Mouse (Mus musculus) testis, adult 2 months (tissue): Measurements from ENCODE around the gene Mtmr2. TPM values are rescaled to one million over a fixed set of nuclear protein-coding genes. Genes with fewer than 3 reads are reported as not detected.
A peak's percentile ranks its signal among the peaks of the same experiment; 100 is the strongest.

Source experiments
- H3K27ac ChIP-seq: fragments of 200-500 bp; 2 replicates; pipeline ENCODE4 v1.5.1; 2012; ENCODE audit warnings: low read depth, low read length; ENCODE audit not compliant: control insufficient read depth, insufficient read depth
- H3K27me3 ChIP-seq: fragments of 200-500 bp; 2 replicates; pipeline ENCODE4 v1.6.1; 2012; ENCODE audit warnings: mild to moderate bottlenecking, low read length, moderate library complexity; ENCODE audit not compliant: control insufficient read depth, insufficient read depth
- H3K36me3 ChIP-seq: fragments of 200-500 bp; 2 replicates; pipeline ENCODE4 v1.6.1; 2012; ENCODE audit warnings: mild to moderate bottlenecking, low read length; ENCODE audit not compliant: control insufficient read depth, insufficient read depth
- H3K4me1 ChIP-seq: fragments of 200-500 bp; 2 replicates; pipeline ENCODE4 v1.6.1; 2012; ENCODE audit warnings: low read length; ENCODE audit not compliant: control insufficient read depth, insufficient read depth
- H3K4me3 ChIP-seq: fragments of 200-500 bp; 2 replicates; pipeline ENCODE4 v1.5.1; 2012; ENCODE audit warnings: low read depth, mild to moderate bottlenecking, low read length, moderate library complexity, mixed read lengths; ENCODE audit not compliant: control insufficient read depth
- CTCF ChIP-seq: fragments of 200-500 bp; IDR thresholded peaks from 2 replicates; pipeline ENCODE4 v1.5.1; 2012; ENCODE audit warnings: low read depth, mild to moderate bottlenecking, inconsistent platforms, low read length, moderate library complexity; ENCODE audit not compliant: control insufficient read depth, insufficient read depth, insufficient replicate concordance
- POLR2A ChIP-seq: fragments of 200-500 bp; IDR thresholded peaks from 2 replicates; pipeline ENCODE4 v1.6.1; 2012; ENCODE audit warnings: low read depth, mild to moderate bottlenecking, inconsistent platforms, low read length, moderate library complexity; ENCODE audit not compliant: control insufficient read depth
- polyA plus RNA-seq: library from polyadenylated mRNA; depleted of rRNA; stranded (reverse); fragments of >200 nt; gene quantifications from 2 replicates; pipeline ENCODE4 v1.2.3, GENCODE M21; 2012; rRNA removed

Mtmr2 gene
- polyA plus RNA-seq, 1 experiment = 22.1 TPM

DNA sequence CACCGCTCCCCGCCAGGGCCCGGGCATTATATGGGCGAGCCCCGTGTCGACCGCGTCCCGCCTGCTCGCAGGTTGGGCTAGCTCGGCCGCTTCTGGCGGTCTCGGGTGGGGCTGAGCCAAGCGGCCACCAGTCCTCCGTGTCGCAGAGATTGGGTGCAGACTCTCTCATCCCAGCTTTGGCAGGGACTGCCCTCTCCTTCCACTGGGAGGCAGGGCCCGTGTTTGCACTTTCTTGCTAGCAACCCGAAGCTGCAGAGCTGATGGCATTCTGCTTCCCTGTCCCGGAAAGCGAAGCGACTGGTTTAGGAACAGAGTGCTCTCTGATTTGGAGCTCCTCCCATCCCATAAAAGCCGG, 79.9 kb downstream of the Mtmr2 start:
- no peak; the same call in 1 of the 2 replicates for TF ChIP-seq POLR2A
- H3K4me1 ChIP-seq = no peaks in the 10 kb centered on the region
- H3K27me3 ChIP-seq = no peaks in the 10 kb centered on the region
- peaks cover 2% of the 10 kb centered on the region for H3K36me3 ChIP-seq
- H3K4me3 ChIP-seq = peak overlapping the region; percentile 98
- H3K27ac ChIP-seq = peak overlapping the region; percentile 96

DNA sequence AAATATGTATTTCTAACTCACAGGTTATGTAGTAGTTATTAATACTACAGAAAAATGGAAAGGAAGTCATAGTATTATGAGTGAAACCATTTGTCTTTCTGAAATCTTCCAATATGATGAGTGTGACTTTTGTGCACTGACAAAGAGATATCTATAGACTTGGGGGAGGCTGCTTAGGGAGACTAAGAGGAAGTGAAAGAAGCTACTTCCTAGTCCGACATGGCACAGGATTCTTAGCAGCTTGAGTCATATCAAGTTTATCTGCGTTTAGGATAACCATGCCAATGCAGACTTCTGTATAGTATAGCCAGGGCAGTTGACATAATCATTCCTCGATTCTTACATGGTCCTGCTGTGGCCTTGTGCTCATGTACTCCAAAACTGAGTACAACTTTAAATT, 87.0 kb downstream of the Mtmr2 start:
- H3K4me1 ChIP-seq = no peaks in the 10 kb centered on the region
- H3K27ac ChIP-seq = no peak overlapping the region
- H3K36me3 ChIP-seq = peaks cover 3% of the 10 kb centered on the region
- no peaks in the 10 kb centered on the region for H3K27me3 ChIP-seq
- no peak overlapping the region for H3K4me3 ChIP-seq
- TF ChIP-seq CTCF = no peak
- TF ChIP-seq POLR2A = no peak

DNA sequence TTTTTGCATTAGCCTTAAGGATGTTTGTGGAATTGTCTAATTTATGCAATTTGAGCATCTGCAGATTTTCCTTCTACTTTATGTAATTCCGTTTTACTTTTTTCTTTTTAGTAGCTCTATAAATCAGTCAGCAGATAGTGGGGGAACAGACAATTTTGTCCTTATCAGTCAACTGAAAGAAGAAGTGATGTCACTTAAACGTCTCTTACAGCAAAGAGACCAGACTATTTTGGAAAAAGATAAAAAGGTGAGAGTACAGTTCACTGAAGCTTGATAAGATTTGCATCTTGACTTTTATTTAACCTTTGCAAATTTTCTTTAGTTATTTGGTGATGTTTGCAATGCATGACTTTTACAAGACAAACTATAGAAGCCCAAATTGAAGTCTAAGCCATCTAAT, 88.5 kb downstream of the Mtmr2 start:
- no peaks in the 10 kb centered on the region for H3K4me1 ChIP-seq
- TF ChIP-seq POLR2A = no peak
- no peak for TF ChIP-seq CTCF
- H3K36me3 ChIP-seq = peaks cover 3% of the 10 kb centered on the region
- H3K27me3 ChIP-seq = no peaks in the 10 kb centered on the region
- H3K27ac ChIP-seq = no peak overlapping the region
- no peak overlapping the region for H3K4me3 ChIP-seq

DNA sequence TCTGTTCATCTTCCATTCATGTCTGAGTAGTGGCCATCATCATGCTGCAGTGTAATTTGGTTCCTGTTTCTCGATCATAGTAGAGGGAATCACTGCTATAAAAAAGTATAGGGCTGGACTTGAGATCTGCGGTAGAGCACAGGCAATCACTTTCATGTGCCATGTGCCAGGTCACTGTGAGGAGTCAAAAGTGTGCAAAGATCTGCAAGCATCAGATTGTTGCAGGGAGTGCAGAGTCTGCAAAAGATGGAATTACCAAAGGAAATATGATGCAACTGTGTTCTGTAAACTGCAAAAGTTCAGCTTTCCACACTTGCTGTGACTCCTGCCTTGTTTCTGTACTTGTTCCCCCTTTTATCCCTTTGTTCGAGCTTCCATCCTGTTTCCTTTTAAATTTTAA, 99.4 kb downstream of the Mtmr2 start:
- no peak overlapping the region for H3K27ac ChIP-seq
- no peaks in the 10 kb centered on the region for H3K27me3 ChIP-seq
- H3K4me1 ChIP-seq = no peaks in the 10 kb centered on the region
- H3K36me3 ChIP-seq = no peaks in the 10 kb centered on the region
- H3K4me3 ChIP-seq = no peak overlapping the region
- TF ChIP-seq POLR2A (no peak), CTCF (no peak)

DNA sequence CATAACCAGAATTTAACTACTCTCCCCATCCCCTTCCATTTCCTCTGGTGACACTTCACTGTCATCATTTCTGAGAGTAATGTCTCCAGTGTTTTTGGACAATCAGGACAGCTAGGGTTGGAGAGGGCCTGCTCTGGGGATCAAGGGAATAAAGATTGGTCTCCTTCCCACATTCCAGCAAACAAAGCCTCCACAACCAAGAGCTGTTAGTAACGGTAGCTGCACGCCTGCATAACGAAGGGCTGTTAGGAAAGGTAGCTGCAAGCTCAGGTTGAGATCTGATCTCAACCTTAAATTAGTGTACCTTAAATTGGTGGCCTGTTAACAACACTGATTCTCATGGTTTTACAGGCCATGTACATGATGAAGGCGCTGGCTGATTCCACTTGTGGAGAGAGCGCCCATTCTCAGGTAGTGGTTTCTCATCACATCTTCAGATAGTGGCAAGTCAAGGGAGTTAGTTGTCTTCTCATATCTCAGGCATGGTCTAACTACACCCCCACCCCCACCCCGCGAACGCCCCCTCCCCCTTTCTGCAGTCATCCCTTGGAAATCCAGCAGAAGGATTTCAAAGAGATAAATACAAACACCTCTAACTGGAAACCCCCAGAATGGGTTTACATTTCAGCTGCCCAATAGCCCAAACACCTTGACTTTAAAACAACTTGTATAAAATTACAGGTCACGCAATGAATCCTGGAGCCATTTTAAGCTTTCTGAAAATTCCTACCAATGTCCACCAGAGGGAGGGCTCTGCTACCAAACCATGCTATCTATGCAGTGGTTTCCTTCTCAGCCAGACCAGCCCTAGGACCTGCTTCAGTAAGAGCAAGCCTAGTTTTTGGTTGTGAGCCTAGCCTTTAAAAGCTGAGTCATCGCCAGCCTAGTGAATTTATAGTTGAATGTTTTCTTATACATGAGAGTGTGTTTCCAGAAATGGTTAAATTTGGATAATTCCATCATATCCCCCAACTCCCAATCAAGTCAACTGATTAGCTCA, 100.6 kb downstream of the Mtmr2 start:
- Histone ChIP-seq H3K4me1 (no peaks in the 10 kb centered on the region), H3K27me3 (no peaks in the 10 kb centered on the region), H3K4me3 (no peak overlapping the region), H3K36me3 (no peaks in the 10 kb centered on the region), H3K27ac (no peak overlapping the region)
- TF ChIP-seq POLR2A (no peak), CTCF (no peak; the same call in 1 of the 2 replicates)

DNA sequence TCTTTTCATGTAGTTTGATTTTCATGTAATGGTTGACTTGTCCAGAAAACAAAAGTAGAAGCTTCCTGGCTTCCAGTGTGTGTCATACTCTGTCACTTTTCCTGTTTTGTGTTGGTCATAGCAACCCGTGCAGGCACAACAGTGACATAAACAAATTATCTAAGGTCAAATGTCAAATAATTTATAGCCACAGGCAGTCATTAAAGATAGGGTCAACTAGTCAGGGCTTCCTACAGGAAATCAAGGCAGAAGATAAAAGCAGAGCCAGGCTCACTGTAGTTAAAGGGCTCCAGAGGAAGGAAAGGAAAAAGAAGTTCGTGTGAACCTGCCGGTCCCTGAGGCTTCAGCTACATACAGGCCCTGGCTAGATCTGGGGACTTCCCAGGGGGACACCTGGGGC, 105.7 kb downstream of the Mtmr2 start:
- Histone ChIP-seq H3K27me3 (no peaks in the 10 kb centered on the region), H3K27ac (no peak overlapping the region), H3K36me3 (no peaks in the 10 kb centered on the region), H3K4me3 (no peak overlapping the region), H3K4me1 (no peaks in the 10 kb centered on the region)
- TF ChIP-seq CTCF (no peak), POLR2A (no peak)

Other genes with a start within 250 kb of the Mtmr2 start
- gene Cep57, start 78.7 kb downstream of the Mtmr2 start, polyA plus RNA-seq = 84.8 and 97.6 TPM in 2 replicates
- 6.6 and 6.9 TPM in 2 replicates for gene Fam76b, start 79.3 kb downstream of the Mtmr2 start, polyA plus RNA-seq